Mouse (Mus musculus) midbrain, postnatal 0 days (tissue): ENCODE results near the gene Arrdc2. TPM values are rescaled to one million over a fixed set of nuclear protein-coding genes. Genes with fewer than 3 reads are reported as not detected.

Experiments used
- ATAC-seq: fragments of 200-750 bp; cut with Nextera tagmentation; 2 replicates; pipeline ENCODE4 v1.8.0; 2017; ENCODE audit warnings: moderate number of reproducible peaks, mild to moderate bottlenecking, moderate TSS enrichment, moderate library complexity; ENCODE audit not compliant: low FRiP score
- DNase-seq: peaks from one replicate; pipeline ENCODE4 v3.0.0-alpha.2; 2015; ENCODE audit warnings: low spot score
- H3K27ac ChIP-seq: fragments of 300-500 bp; sonication (generic); 2 replicates; pipeline ENCODE4 v1.5.1; 2014; ENCODE audit warnings: low read depth, mild to moderate bottlenecking, low read length, mixed read lengths
- H3K27me3 ChIP-seq: fragments of 300-500 bp; sonication (generic); 2 replicates; pipeline ENCODE4 v1.6.1; 2014; ENCODE audit warnings: low read length, control low read depth, mixed read lengths; ENCODE audit not compliant: insufficient read depth
- H3K36me3 ChIP-seq: fragments of 300-500 bp; sonication (generic); 2 replicates; pipeline ENCODE4 v1.6.1; 2014; ENCODE audit warnings: low read length, control low read depth, mixed read lengths; ENCODE audit not compliant: insufficient read depth
- H3K4me1 ChIP-seq: fragments of 300-500 bp; sonication (generic); 2 replicates; pipeline ENCODE4 v1.6.1; 2014; ENCODE audit warnings: mild to moderate bottlenecking, control low read depth, antibody characterized with exemption, low read length, mixed read lengths; ENCODE audit not compliant: insufficient read depth
- H3K4me2 ChIP-seq: fragments of 300-500 bp; sonication (generic); 2 replicates; pipeline ENCODE4 v1.6.1; 2014; ENCODE audit warnings: low read depth, mild to moderate bottlenecking, low read length, mixed read lengths; ENCODE audit not compliant: poor library complexity, severe bottlenecking
- H3K4me3 ChIP-seq: fragments of 300-500 bp; sonication (generic); 2 replicates; pipeline ENCODE4 v1.5.1; 2014; ENCODE audit warnings: low read depth, mild to moderate bottlenecking, low read length, moderate library complexity
- H3K9ac ChIP-seq: fragments of 300-500 bp; sonication (generic); replicated peaks from 2 replicates; pipeline ENCODE4 v1.6.1; 2014; ENCODE audit warnings: mild to moderate bottlenecking, low read length, moderate library complexity, mixed read lengths; ENCODE audit not compliant: poor library complexity, severe bottlenecking
- H3K9me3 ChIP-seq: fragments of 300-500 bp; sonication (generic); 2 replicates; pipeline ENCODE4 v1.6.1; 2016; ENCODE audit warnings: low read length, control low read depth
- CTCF ChIP-seq: IDR thresholded peaks from 2 replicates; pipeline ENCODE4 v1.5.1; 2016; ENCODE audit warnings: antibody characterized with exemption, mild to moderate bottlenecking
- WGBS: fragments of 180-500 bp; shearing (Covaris S2); extraction: QIAGEN DNeasy Blood & Tissue Kit; methylation state at CpG from one replicate; pipeline ENCODE4 v1.1.7; 2014; 5-methylcytosine and 5-hydroxymethylcytosine counted together
- polyA plus RNA-seq: library from polyadenylated mRNA; unstranded; fragments of >200 nt; fragmentation: Nextera tagmentation; extraction: Ambion mirVana; gene quantifications from 2 replicates; pipeline ENCODE4 v1.2.1, GENCODE M21; 2015
- total RNA-seq: library from RNA; depleted of rRNA; stranded (reverse); fragments of >200 nt; gene quantifications from 2 replicates; pipeline ENCODE4 v1.2.3, GENCODE M21; 2014

Gene Arrdc2
- total and polyA plus RNA-seq, 2 experiments from 2014 or later, result 6.0 to 13.6 TPM

DNA sequence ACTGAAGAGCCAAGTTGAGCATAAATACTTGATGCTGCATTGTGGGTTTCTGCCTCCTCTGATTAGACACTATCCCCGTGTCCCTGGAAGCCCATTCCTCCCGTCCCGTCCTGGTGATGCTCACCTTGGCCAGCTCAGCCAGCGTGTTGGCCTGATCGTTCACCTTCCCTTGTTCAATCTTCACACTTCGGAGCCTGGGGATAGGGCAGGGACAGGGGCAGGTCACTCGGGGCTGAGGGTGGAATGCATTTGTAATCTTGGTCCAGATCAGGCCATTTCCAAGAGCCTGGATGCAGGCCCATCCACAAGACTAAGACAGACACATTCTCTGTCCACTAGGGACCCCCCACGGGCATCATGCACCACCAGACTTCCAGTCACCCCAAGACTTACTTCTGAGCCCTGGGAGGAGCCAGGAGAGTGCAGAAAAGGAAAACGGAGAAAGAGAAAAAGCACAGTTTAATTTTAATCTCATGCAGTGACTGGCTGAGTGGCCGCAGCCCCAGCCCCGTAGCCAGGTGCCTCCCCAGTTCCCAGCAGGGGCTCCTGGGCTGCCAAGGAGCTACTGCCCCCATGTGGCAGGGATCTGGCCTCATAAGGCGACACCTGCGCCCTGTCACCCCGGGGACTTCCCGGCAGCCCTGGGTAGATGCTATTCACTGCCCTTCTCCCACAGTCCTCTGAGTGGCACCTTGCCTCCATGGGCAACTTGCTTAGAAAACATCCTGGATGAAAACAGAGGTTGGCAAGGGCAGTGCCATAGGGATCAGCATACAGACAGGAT, 7.0 kb upstream of the Arrdc2 start:
- Histone ChIP-seq H3K9ac (no peak overlapping the region), H3K36me3 (0 out of 2 replicates have a peak, but pooled peaks cover 3% of the 10 kb centered on the region), H3K9me3 (no peaks in the 10 kb centered on the region), H3K4me1 (no peaks in the 10 kb centered on the region), H3K27me3 (no peaks in the 10 kb centered on the region), H3K4me2 (no peak overlapping the region), H3K27ac (no peak overlapping the region), H3K4me3 (no peak overlapping the region)
- DNase-seq, result no peak
- TF ChIP-seq CTCF, result no peak
- no peak for ATAC-seq
- WGBS, result 52% methylated on average over 15 of the region's 15 CpGs

DNA sequence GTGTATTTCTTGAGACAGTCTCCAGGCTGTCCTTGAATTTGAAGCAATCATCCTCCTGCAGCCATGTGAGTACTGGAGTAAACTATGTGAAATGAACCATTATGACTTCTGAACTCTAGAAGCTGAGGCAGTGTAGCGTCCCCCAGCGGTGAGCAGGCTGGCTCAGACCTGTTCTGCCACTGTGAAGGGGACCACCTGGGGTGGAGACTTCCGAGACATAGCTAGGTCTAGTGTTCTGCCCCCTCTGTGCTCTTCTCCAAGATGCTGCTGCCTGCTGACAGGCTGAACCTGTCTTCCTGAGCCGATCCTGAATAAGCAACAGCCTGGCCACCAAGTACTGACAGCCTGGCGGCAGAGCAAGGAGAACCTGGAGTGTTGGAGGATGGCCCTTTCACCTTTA, 5.6 kb upstream of the Arrdc2 start:
- Histone ChIP-seq H3K27me3 (no peaks in the 10 kb centered on the region), H3K4me2 (no peak overlapping the region), H3K9me3 (no peaks in the 10 kb centered on the region), H3K9ac (no peak overlapping the region), H3K27ac (no peak overlapping the region), H3K4me3 (no peak overlapping the region), H3K36me3 (0 out of 2 replicates have a peak, but pooled peaks cover 3% of the 10 kb centered on the region), H3K4me1 (no peaks in the 10 kb centered on the region)
- ATAC-seq, result no peak
- no peak for DNase-seq
- no peak; the same call in 1 of the 2 replicates for TF ChIP-seq CTCF
- WGBS, result 42% methylated on average over 5 of the region's 5 CpGs

DNA sequence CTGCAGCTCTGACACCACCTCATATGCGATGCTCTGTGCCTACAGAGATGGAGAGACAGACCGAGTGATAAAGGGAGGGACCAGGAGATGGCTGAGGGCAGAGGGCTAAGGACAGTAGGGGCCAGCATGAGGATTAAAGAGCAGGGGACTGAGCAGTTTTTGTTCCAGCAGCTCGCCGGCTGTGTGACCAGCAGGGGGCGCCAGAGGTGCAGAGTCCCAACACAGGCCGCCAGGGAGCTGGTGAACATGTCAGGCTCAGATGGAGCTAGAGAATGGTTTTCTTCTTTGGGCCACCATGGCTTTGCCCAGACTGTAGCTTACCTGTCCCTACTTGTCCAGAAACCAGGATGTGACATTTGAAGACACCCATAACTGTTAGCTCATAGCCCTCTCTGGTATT, 5.0 kb upstream of the Arrdc2 start:
- no peaks in the 10 kb centered on the region for H3K9me3 ChIP-seq
- H3K4me3 ChIP-seq, result no peak overlapping the region
- no peak overlapping the region for H3K4me2 ChIP-seq
- no peaks in the 10 kb centered on the region for H3K4me1 ChIP-seq
- ATAC-seq (no peak), DNase-seq (peak; percentile 81)
- no peak overlapping the region for H3K9ac ChIP-seq
- peak; percentile 95 for TF ChIP-seq CTCF
- 2% methylated on average over 6 of the region's 6 CpGs for WGBS
- 0 out of 2 replicates have a peak, but pooled peaks cover 3% of the 10 kb centered on the region for H3K36me3 ChIP-seq
- H3K27ac ChIP-seq, result no peak overlapping the region
- H3K27me3 ChIP-seq, result no peaks in the 10 kb centered on the region

DNA sequence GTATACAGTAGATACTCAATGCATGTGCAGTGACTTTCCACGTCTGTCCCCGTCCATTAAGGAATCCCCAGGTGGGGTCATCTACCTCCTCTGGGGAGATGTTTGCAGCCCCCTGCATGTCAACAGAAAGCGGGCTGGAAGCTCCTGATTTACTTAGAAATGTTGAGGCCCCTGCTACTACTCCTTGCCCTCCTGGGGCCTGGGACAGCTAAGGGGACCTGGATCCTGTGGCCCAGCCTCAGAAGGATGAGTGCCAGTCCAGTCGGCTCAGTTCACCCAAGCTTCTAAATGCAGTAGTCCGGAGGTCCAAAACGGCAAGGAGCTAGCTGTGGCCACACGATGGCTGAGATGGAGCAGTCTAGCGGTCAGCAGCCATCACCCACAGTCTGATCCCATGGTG, 4.4 kb upstream of the Arrdc2 start:
- Histone ChIP-seq H3K4me2 (no peak overlapping the region), H3K27me3 (no peaks in the 10 kb centered on the region), H3K9me3 (no peaks in the 10 kb centered on the region), H3K4me3 (no peak overlapping the region), H3K36me3 (0 out of 2 replicates have a peak, but pooled peaks cover 3% of the 10 kb centered on the region), H3K4me1 (no peaks in the 10 kb centered on the region), H3K9ac (no peak overlapping the region), H3K27ac (no peak overlapping the region)
- WGBS, result 86% methylated on average over 8 of the region's 8 CpGs
- ATAC-seq (no peak), DNase-seq (no peak)
- no peak for TF ChIP-seq CTCF

DNA sequence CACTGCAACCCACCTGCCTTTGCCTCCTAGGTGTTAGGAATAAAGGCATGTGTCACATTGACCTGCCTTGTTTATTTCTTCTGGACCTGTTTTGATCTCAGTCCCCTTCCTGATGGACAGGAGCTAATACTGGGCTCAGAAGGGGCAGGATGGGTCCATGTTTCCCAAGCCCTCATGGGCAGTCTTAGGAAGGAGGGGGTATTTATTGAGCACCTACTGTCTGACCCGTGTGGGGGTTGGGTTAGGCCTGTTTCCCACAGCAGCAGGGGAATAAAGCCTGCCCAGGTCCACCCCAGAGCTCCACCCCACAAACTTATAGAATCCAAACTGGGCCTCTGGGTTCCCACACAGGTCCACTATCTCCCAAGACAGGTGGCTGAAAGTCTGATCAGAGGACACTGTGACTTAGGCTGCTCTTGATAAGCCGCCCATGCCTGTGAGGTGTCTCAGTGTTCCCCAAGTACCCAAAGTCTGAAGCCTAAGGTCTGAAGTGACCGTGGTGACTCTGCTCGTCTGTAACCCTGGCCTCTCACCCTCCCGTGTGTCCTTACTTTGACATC, 3.8 kb upstream of the Arrdc2 start:
- no peak overlapping the region for H3K27ac ChIP-seq
- WGBS, result 85% methylated on average over 5 of the region's 5 CpGs
- H3K9ac ChIP-seq, result no peak overlapping the region
- ATAC-seq (no peak), DNase-seq (no peak)
- no peak for TF ChIP-seq CTCF
- H3K4me2 ChIP-seq, result no peak overlapping the region
- no peaks in the 10 kb centered on the region for H3K36me3 ChIP-seq
- H3K4me1 ChIP-seq, result no peaks in the 10 kb centered on the region
- no peaks in the 10 kb centered on the region for H3K27me3 ChIP-seq
- no peaks in the 10 kb centered on the region for H3K9me3 ChIP-seq
- H3K4me3 ChIP-seq, result no peak overlapping the region

DNA sequence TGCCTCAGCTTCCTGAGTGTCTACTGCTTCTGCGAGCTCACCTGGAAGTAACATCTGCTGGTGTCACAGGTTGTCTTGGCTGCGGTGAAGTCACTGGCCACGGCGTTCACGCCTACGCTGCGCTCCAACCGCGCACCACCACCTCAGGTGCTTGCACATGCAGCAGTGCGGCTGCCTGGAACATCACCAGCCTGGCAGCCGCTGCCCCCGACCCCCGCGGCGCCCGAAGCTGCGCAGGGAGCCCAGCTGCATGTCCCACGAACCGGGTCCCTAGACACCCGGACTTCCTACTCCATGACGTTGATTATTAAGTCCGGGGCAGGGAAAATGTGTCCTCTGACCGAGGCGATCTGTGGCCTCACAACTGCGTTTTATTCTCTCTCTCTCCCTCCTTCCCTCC, 3.0 kb upstream of the Arrdc2 start:
- H3K9ac ChIP-seq, result no peak overlapping the region
- TF ChIP-seq CTCF, result no peak
- WGBS, result 75% methylated on average over 25 of the region's 25 CpGs
- ATAC-seq, result no peak
- DNase-seq, result no peak
- no peaks in the 10 kb centered on the region for H3K27me3 ChIP-seq
- no peak overlapping the region for H3K27ac ChIP-seq
- no peaks in the 10 kb centered on the region for H3K4me1 ChIP-seq
- no peaks in the 10 kb centered on the region for H3K9me3 ChIP-seq
- H3K4me2 ChIP-seq, result no peak overlapping the region
- H3K36me3 ChIP-seq, result no peaks in the 10 kb centered on the region
- H3K4me3 ChIP-seq, result no peak overlapping the region
